Mouse (Mus musculus) layer of hippocampus, adult 9-10 months (tissue): ENCODE results near the gene Btbd11.

Experiments used
- DNase-seq: peaks from one replicate; pipeline ENCODE4 v3.0.0; 2022; ENCODE audit warnings: low spot score

Gene Btbd11

GRCm38 (mm10) chr10:85420851-85421628, 34.4 kb downstream of the Btbd11 start:
- no peak for DNase-seq

- no peak for DNase-seq
These were observed 35.0 kb downstream of the Btbd11 start for GRCm38 (mm10) chr10:85421629-85422012.

GRCm38 (mm10) chr10:85425756-85426155, 39.1 kb downstream of the Btbd11 start:
- no peak for DNase-seq

- DNase-seq: no peak
These were observed 50.6 kb downstream of the Btbd11 start for GRCm38 (mm10) chr10:85437217-85437616.

- DNase-seq: no peak
These were observed 56.8 kb downstream of the Btbd11 start for GRCm38 (mm10) chr10:85443371-85443770.

GRCm38 (mm10) chr10:85445891-85446290, 59.3 kb downstream of the Btbd11 start:
- no peak for DNase-seq

GRCm38 (mm10) chr10:85446700-85447099, 60.1 kb downstream of the Btbd11 start:
- DNase-seq: no peak

- DNase-seq: no peak
These were observed 61.3 kb downstream of the Btbd11 start for GRCm38 (mm10) chr10:85447869-85448268.

GRCm38 (mm10) chr10:85451629-85452368, 65.2 kb downstream of the Btbd11 start:
- DNase-seq: no peak

- no peak for DNase-seq
These were observed 66.7 kb downstream of the Btbd11 start for GRCm38 (mm10) chr10:85453221-85453775.

GRCm38 (mm10) chr10:85455985-85456384, 69.4 kb downstream of the Btbd11 start:
- no peak for DNase-seq

GRCm38 (mm10) chr10:85458744-85459344, 72.2 kb downstream of the Btbd11 start:
- no peak for DNase-seq

- DNase-seq: no peak
These were observed 74.1 kb downstream of the Btbd11 start for GRCm38 (mm10) chr10:85460736-85461135.

GRCm38 (mm10) chr10:85464152-85464551, 77.5 kb downstream of the Btbd11 start:
- DNase-seq: no peak

GRCm38 (mm10) chr10:85465516-85466408, 79.1 kb downstream of the Btbd11 start:
- DNase-seq: no peak

GRCm38 (mm10) chr10:85466409-85466761, 79.8 kb downstream of the Btbd11 start:
- no peak for DNase-seq

GRCm38 (mm10) chr10:85467393-85467792, 80.8 kb downstream of the Btbd11 start:
- DNase-seq: no peak

GRCm38 (mm10) chr10:85468527-85468926, 81.9 kb downstream of the Btbd11 start:
- DNase-seq: no peak

GRCm38 (mm10) chr10:85469341-85469740, 82.7 kb downstream of the Btbd11 start:
- DNase-seq: no peak

GRCm38 (mm10) chr10:85473265-85473664, 86.7 kb downstream of the Btbd11 start:
- no peak for DNase-seq

- DNase-seq: no peak
These were observed 87.3 kb downstream of the Btbd11 start for GRCm38 (mm10) chr10:85473871-85474270.
